Mouse (Mus musculus): ENCODE measurements around the gene Gpsm3. TPM values are rescaled to one million over a fixed set of nuclear protein-coding genes. Genes with fewer than 3 reads are reported as not detected.
A peak's percentile ranks its signal among the peaks of the same experiment; 100 is the strongest.

The Gpsm3 gene
- polyA plus RNA-seq, 1 experiment = 3.5 TPM

GRCm38 (mm10) chr17:34572361-34572760 lies 17.2 kb upstream of the Gpsm3 start:
- Histone ChIP-seq H3K4me1 (ENCODE audit: control insufficient read depth, insufficient read depth, low read length) (no peaks in the 10 kb centered on the region), H3K27ac (ENCODE audit: insufficient read depth, low read length) (no peak overlapping the region), H3K4me3 (ENCODE audit: insufficient read depth, low read length) (no peak overlapping the region)
- no peak for TF ChIP-seq POLR2A (IDR thresholded peaks at IDR 0.05; ENCODE audit: extremely low read depth, insufficient read depth, low read length)
- TF ChIP-seq CTCF (IDR thresholded peaks at IDR 0.05; ENCODE audit: extremely low read depth, insufficient read depth, low read length) = no peak

GRCm38 (mm10) chr17:34576577-34576976 lies 13.0 kb upstream of the Gpsm3 start:
- H3K27ac ChIP-seq (ENCODE audit: insufficient read depth, low read length) = no peak overlapping the region
- no peaks in the 10 kb centered on the region for H3K4me1 ChIP-seq (ENCODE audit: control insufficient read depth, insufficient read depth, low read length)
- no peak for TF ChIP-seq POLR2A (IDR thresholded peaks at IDR 0.05; ENCODE audit: extremely low read depth, insufficient read depth, low read length)
- no peak for TF ChIP-seq CTCF (IDR thresholded peaks at IDR 0.05; ENCODE audit: extremely low read depth, insufficient read depth, low read length)
- no peak overlapping the region for H3K4me3 ChIP-seq (ENCODE audit: insufficient read depth, low read length)

- no peak for TF ChIP-seq POLR2A (IDR thresholded peaks at IDR 0.05; ENCODE audit: extremely low read depth, insufficient read depth, low read length)
- TF ChIP-seq CTCF (IDR thresholded peaks at IDR 0.05; ENCODE audit: extremely low read depth, insufficient read depth, low read length) = no peak
- Histone ChIP-seq H3K4me3 (ENCODE audit: insufficient read depth, low read length) (no peak overlapping the region), H3K4me1 (ENCODE audit: control insufficient read depth, insufficient read depth, low read length) (no peaks in the 10 kb centered on the region), H3K27ac (ENCODE audit: insufficient read depth, low read length) (no peak overlapping the region)
Observed at GRCm38 (mm10) chr17:34578070-34578469, 11.5 kb upstream of the Gpsm3 start.

- Histone ChIP-seq H3K4me3 (ENCODE audit: insufficient read depth, low read length) (no peak overlapping the region), H3K27ac (ENCODE audit: insufficient read depth, low read length) (no peak overlapping the region), H3K4me1 (ENCODE audit: control insufficient read depth, insufficient read depth, low read length) (0 out of 2 replicates have a peak, but pooled peaks cover 2% of the 10 kb centered on the region)
- no peak for TF ChIP-seq POLR2A (IDR thresholded peaks at IDR 0.05; ENCODE audit: extremely low read depth, insufficient read depth, low read length)
- no peak for TF ChIP-seq CTCF (IDR thresholded peaks at IDR 0.05; ENCODE audit: extremely low read depth, insufficient read depth, low read length)
Observed at GRCm38 (mm10) chr17:34582528-34582927, 7.1 kb upstream of the Gpsm3 start.

- Histone ChIP-seq H3K27ac (ENCODE audit: insufficient read depth, low read length) (no peak overlapping the region), H3K4me3 (ENCODE audit: insufficient read depth, low read length) (no peak overlapping the region), H3K4me1 (ENCODE audit: control insufficient read depth, insufficient read depth, low read length) (peaks cover 5% of the 10 kb centered on the region; the same call in 1 of the 2 replicates)
- no peak for TF ChIP-seq CTCF (IDR thresholded peaks at IDR 0.05; ENCODE audit: extremely low read depth, insufficient read depth, low read length)
- TF ChIP-seq POLR2A (IDR thresholded peaks at IDR 0.05; ENCODE audit: extremely low read depth, insufficient read depth, low read length) = no peak
Observed at GRCm38 (mm10) chr17:34583397-34583796, 6.2 kb upstream of the Gpsm3 start.

GRCm38 (mm10) chr17:34583819-34584218 lies 5.8 kb upstream of the Gpsm3 start:
- Histone ChIP-seq H3K4me3 (ENCODE audit: insufficient read depth, low read length) (no peak overlapping the region), H3K27ac (ENCODE audit: insufficient read depth, low read length) (no peak overlapping the region), H3K4me1 (ENCODE audit: control insufficient read depth, insufficient read depth, low read length) (peaks cover 5% of the 10 kb centered on the region; the same call in 1 of the 2 replicates)
- TF ChIP-seq CTCF (IDR thresholded peaks at IDR 0.05; ENCODE audit: extremely low read depth, insufficient read depth, low read length) (no peak), POLR2A (IDR thresholded peaks at IDR 0.05; ENCODE audit: extremely low read depth, insufficient read depth, low read length) (no peak)

- TF ChIP-seq CTCF (IDR thresholded peaks at IDR 0.05; ENCODE audit: extremely low read depth, insufficient read depth, low read length) (no peak), POLR2A (IDR thresholded peaks at IDR 0.05; ENCODE audit: extremely low read depth, insufficient read depth, low read length) (no peak)
- Histone ChIP-seq H3K4me1 (ENCODE audit: control insufficient read depth, insufficient read depth, low read length) (peaks cover 5% of the 10 kb centered on the region; the same call in 1 of the 2 replicates), H3K4me3 (ENCODE audit: insufficient read depth, low read length) (no peak overlapping the region), H3K27ac (ENCODE audit: insufficient read depth, low read length) (no peak overlapping the region)
Observed at GRCm38 (mm10) chr17:34585121-34585520, 4.5 kb upstream of the Gpsm3 start.

GRCm38 (mm10) chr17:34585877-34586771 lies 3.5 kb upstream of the Gpsm3 start:
- H3K4me1 ChIP-seq (ENCODE audit: control insufficient read depth, insufficient read depth, low read length) = peaks cover 5% of the 10 kb centered on the region; the same call in 1 of the 2 replicates
- TF ChIP-seq POLR2A (IDR thresholded peaks at IDR 0.05; ENCODE audit: extremely low read depth, insufficient read depth, low read length) = no peak
- TF ChIP-seq CTCF (IDR thresholded peaks at IDR 0.05; ENCODE audit: extremely low read depth, insufficient read depth, low read length) = no peak
- H3K4me3 ChIP-seq (ENCODE audit: insufficient read depth, low read length) = peak overlapping the region; percentile 56
- H3K27ac ChIP-seq (ENCODE audit: insufficient read depth, low read length) = peak overlapping the region; percentile 94; the same call in 1 of the 2 replicates

- H3K27ac ChIP-seq (ENCODE audit: insufficient read depth, low read length) = peak overlapping the region; percentile 94
- no peak for TF ChIP-seq CTCF (IDR thresholded peaks at IDR 0.05; ENCODE audit: extremely low read depth, insufficient read depth, low read length)
- no peak for TF ChIP-seq POLR2A (IDR thresholded peaks at IDR 0.05; ENCODE audit: extremely low read depth, insufficient read depth, low read length)
- H3K4me3 ChIP-seq (ENCODE audit: insufficient read depth, low read length) = peak overlapping the region; percentile 56
- peaks cover 5% of the 10 kb centered on the region for H3K4me1 ChIP-seq (ENCODE audit: control insufficient read depth, insufficient read depth, low read length)
Observed at GRCm38 (mm10) chr17:34586796-34587422, 2.7 kb upstream of the Gpsm3 start.

All from cortical plate, adult 2 months (tissue).